Mouse (Mus musculus) adrenal gland, adult 8-10 months (tissue): Measurements from ENCODE around the gene Myadm. TPM values are rescaled to one million over a fixed set of nuclear protein-coding genes. Genes with fewer than 3 reads are reported as not detected.

Experiments used
- DNase-seq: peaks from one replicate; pipeline ENCODE4 v3.0.0; 2022
- total RNA-seq, 4 experiments: library from RNA; stranded (reverse); gene quantifications; 2 replicates each; pipeline ENCODE4 v1.2.4; 2022

The Myadm gene
- total RNA-seq, 4 experiments from 2014 or later, result 58.4 to 87.4 (median 71.8) TPM

GRCm38 (mm10) chr7:3323826-3324225, 34.9 kb downstream of the Myadm start:
- DNase-seq, result no peak

GRCm38 (mm10) chr7:3327961-3328360, 39.1 kb downstream of the Myadm start:
- no peak for DNase-seq

- peak; percentile 51 for DNase-seq
Observed at GRCm38 (mm10) chr7:3329776-3330546, 41.1 kb downstream of the Myadm start.

- DNase-seq, result no peak
Observed at GRCm38 (mm10) chr7:3331171-3331570, 42.3 kb downstream of the Myadm start.

GRCm38 (mm10) chr7:3331581-3332223, 42.8 kb downstream of the Myadm start:
- peak; percentile 14 for DNase-seq

- DNase-seq, result no peak
Observed at GRCm38 (mm10) chr7:3332224-3332615, 43.3 kb downstream of the Myadm start.

- no peak for DNase-seq
Observed at GRCm38 (mm10) chr7:3332619-3333521, 44.0 kb downstream of the Myadm start, which contains the start of gene Cacng7. Gene Cacng7, plus strand, starts transcription at chr7:3332955.

- no peak for DNase-seq
Observed at GRCm38 (mm10) chr7:3333542-3333941, 44.7 kb downstream of the Myadm start.

GRCm38 (mm10) chr7:3336412-3336811, 47.5 kb downstream of the Myadm start:
- DNase-seq, result no peak

- no peak for DNase-seq
Observed at GRCm38 (mm10) chr7:3338286-3338935, 49.5 kb downstream of the Myadm start.

- no peak for DNase-seq
Observed at GRCm38 (mm10) chr7:3339010-3339409, 50.1 kb downstream of the Myadm start.

GRCm38 (mm10) chr7:3343861-3344260, 55.0 kb downstream of the Myadm start:
- no peak for DNase-seq

GRCm38 (mm10) chr7:3345301-3345700, 56.4 kb downstream of the Myadm start:
- no peak for DNase-seq

GRCm38 (mm10) chr7:3347366-3348287, 58.7 kb downstream of the Myadm start:
- no peak for DNase-seq

- no peak for DNase-seq
Observed at GRCm38 (mm10) chr7:3348326-3348725, 59.4 kb downstream of the Myadm start.

- DNase-seq, result no peak
Observed at GRCm38 (mm10) chr7:3349775-3350174, 60.9 kb downstream of the Myadm start.

Other genes with a start within 250 kb of the Myadm start
- gene AU018091, start 119.9 kb upstream of the Myadm start, total RNA-seq, result not detected
- under 1 TPM in 1 of 4 experiments, not detected in 3; 0.11 TPM for gene Nlrp12, start 39.3 kb upstream of the Myadm start, total RNA-seq
- 1 to 10 TPM in 3 of 4 experiments, under 1 TPM in 1; 0.63 to 1.9 (median 1.6) TPM for gene Prkcg, start 99 bp downstream of the Myadm start, total RNA-seq
- 10 to 100 TPM in 2 of 4 experiments, 1 to 10 TPM in 2; 9.1 to 25.6 (median 14.2) TPM for gene Cacng7, start 43.9 kb downstream of the Myadm start, total RNA-seq
- 10 to 100 TPM in 2 of 4 experiments, 1 to 10 TPM in 2; 4.4 to 12.2 (median 7.4) TPM for gene Cacng8, start 101.6 kb downstream of the Myadm start, total RNA-seq
- gene Cacng6, start 135.1 kb downstream of the Myadm start, total RNA-seq, result under 1 TPM in 2 of 4 experiments, not detected in 2; 0.34 to 0.78 TPM
- gene Tarm1, start 213.5 kb downstream of the Myadm start, total RNA-seq, result under 1 TPM in 3 of 4 experiments, not detected in 1; 0.24 to 0.90 (median 0.66) TPM